Mouse (Mus musculus) myocyte (in vitro differentiated cells): ENCODE measurements around the gene Tas1r3. TPM values are rescaled to one million over a fixed set of nuclear protein-coding genes. Genes with fewer than 3 reads are reported as not detected.

Experiments used
- H3K27me3 ChIP-seq: one replicate; pipeline ENCODE4 v1.6.1; 2011; ENCODE audit not compliant: control insufficient read depth, insufficient read depth, insufficient read length
- H3K36me3 ChIP-seq: one replicate; pipeline ENCODE4 v1.6.1; 2011; ENCODE audit not compliant: control insufficient read depth, insufficient read depth
- H3K4me2 ChIP-seq: one replicate; pipeline ENCODE4 v1.6.1; 2011; ENCODE audit warnings: low read depth, control low read depth
- H3K4me3 ChIP-seq: one replicate; pipeline ENCODE4 v1.5.1; 2011; ENCODE audit warnings: mild to moderate bottlenecking, control low read depth, moderate library complexity
- H3K79me2 ChIP-seq: one replicate; pipeline ENCODE4 v1.6.1; 2011; ENCODE audit not compliant: control insufficient read depth, insufficient read depth
- H3ac ChIP-seq: one replicate; pipeline ENCODE4 v1.6.1; 2011; ENCODE audit not compliant: control insufficient read depth, insufficient read length
- CEBPB ChIP-seq: IDR thresholded peaks from 2 replicates; pipeline ENCODE4 v1.6.1; 2011; ENCODE audit warnings: mild to moderate bottlenecking, moderate library complexity; ENCODE audit not compliant: poor library complexity, insufficient read depth, severe bottlenecking
- MAX ChIP-seq: IDR thresholded peaks from one replicate; pipeline ENCODE4 v1.6.1; 2011; ENCODE audit warnings: low read depth, mild to moderate bottlenecking, control low read depth
- MYOD1 ChIP-seq, 3 experiments: IDR thresholded peaks; one replicate each; pipeline ENCODE4 v1.6.1; 2011; ENCODE audit warnings: control low read depth in 2 of 3, low read depth in 2 of 3, mild to moderate bottlenecking in 2 of 3, moderate library complexity in 1 of 3; ENCODE audit not compliant: insufficient read length in 2 of 3, control insufficient read depth in 1 of 3
- MYOG ChIP-seq, 3 experiments: IDR thresholded peaks; one replicate each; pipeline ENCODE4 v1.6.1; 2011; ENCODE audit warnings: control low read depth in 2 of 3, low read depth in 2 of 3, mild to moderate bottlenecking in 2 of 3; ENCODE audit not compliant: insufficient read length in 2 of 3, control insufficient read depth in 1 of 3, insufficient read depth in 1 of 3
- POLR2A ChIP-seq: IDR thresholded peaks from one replicate; pipeline ENCODE4 v1.6.1; 2011; ENCODE audit warnings: low read depth, mild to moderate bottlenecking, control low read depth, moderate library complexity; ENCODE audit not compliant: insufficient read length
- POLR2AphosphoS2 ChIP-seq: IDR thresholded peaks from one replicate; pipeline ENCODE4 v1.6.1; 2011; ENCODE audit warnings: low read depth, control low read depth; ENCODE audit not compliant: insufficient read length
- REST ChIP-seq: IDR thresholded peaks from one replicate; pipeline ENCODE4 v1.6.1; 2011; ENCODE audit warnings: mild to moderate bottlenecking, control low read depth, moderate library complexity; ENCODE audit not compliant: insufficient read depth, insufficient read length
- SRF ChIP-seq: IDR thresholded peaks from one replicate; pipeline ENCODE4 v1.6.1; 2011; ENCODE audit warnings: low read depth; ENCODE audit not compliant: control insufficient read depth, insufficient read length
- TCF12 ChIP-seq: IDR thresholded peaks from one replicate; pipeline ENCODE4 v1.6.1; 2011; ENCODE audit warnings: mild to moderate bottlenecking, control low read depth; ENCODE audit not compliant: poor library complexity, insufficient read depth, severe bottlenecking
- TCF3 ChIP-seq: IDR thresholded peaks from one replicate; pipeline ENCODE4 v1.6.1; 2011; ENCODE audit warnings: low read depth, control low read depth; ENCODE audit not compliant: insufficient read length
- USF1 ChIP-seq: IDR thresholded peaks from one replicate; pipeline ENCODE4 v1.6.1; 2011; ENCODE audit warnings: low read depth, mild to moderate bottlenecking, control low read depth, moderate library complexity
- polyA plus RNA-seq: library from polyadenylated mRNA; unstranded; fragments of >200 nt; fragmentation: generic; extraction: Trizol; gene quantifications from one replicate; pipeline ENCODE4 v1.2.1, GENCODE M21; 2012; ENCODE audit warnings: missing spikeins

The Tas1r3 gene
- polyA plus RNA-seq, 1 experiment, result 0.17 TPM

- no peak for TF ChIP-seq MYOG (IDR thresholded peaks at IDR 0.05; ENCODE audit: control insufficient read depth in 1 of 3, insufficient read depth in 1 of 3, insufficient read length in 2 of 3, low read depth in 2 of 3)
- TF ChIP-seq POLR2AphosphoS2, result no peak
- no peak for TF ChIP-seq MYOD1 (IDR thresholded peaks at IDR 0.05; ENCODE audit: control insufficient read depth in 1 of 3, insufficient read length in 2 of 3, low read depth in 2 of 3)
- no peak overlapping the region for H3K4me3 ChIP-seq
- H3K79me2 ChIP-seq, result peaks cover 45% of the 10 kb centered on the region
Measured at GRCm38 (mm10) chr4:155851951-155852411, 11.2 kb downstream of the Tas1r3 start.

GRCm38 (mm10) chr4:155851368-155851767 lies 11.8 kb downstream of the Tas1r3 start:
- no peaks in the 10 kb centered on the region for H3K36me3 ChIP-seq
- TF ChIP-seq REST (no peak), MYOG (IDR thresholded peaks at IDR 0.05; ENCODE audit: control insufficient read depth in 1 of 3, insufficient read depth in 1 of 3, insufficient read length in 2 of 3, low read depth in 2 of 3) (no peak), TCF12 (no peak)
- no peaks in the 10 kb centered on the region for H3K27me3 ChIP-seq
- H3K4me3 ChIP-seq, result no peak overlapping the region
- peak overlapping the region; percentile 34 for H3K4me2 ChIP-seq
- H3ac ChIP-seq, result no peak overlapping the region
- H3K79me2 ChIP-seq, result peaks cover 45% of the 10 kb centered on the region

More at GRCm38 (mm10) chr4:155851951-155852411, 11.2 kb downstream of the Tas1r3 start:
- no peaks in the 10 kb centered on the region for H3K36me3 ChIP-seq
- H3K4me2 ChIP-seq, result no peak overlapping the region
- H3K27me3 ChIP-seq, result no peaks in the 10 kb centered on the region
- no peak overlapping the region for H3ac ChIP-seq

GRCm38 (mm10) chr4:155849792-155850451 lies 13.2 kb downstream of the Tas1r3 start:
- peaks cover 45% of the 10 kb centered on the region for H3K79me2 ChIP-seq
- no peak overlapping the region for H3K4me3 ChIP-seq

GRCm38 (mm10) chr4:155849391-155849790 lies 13.8 kb downstream of the Tas1r3 start:
- Histone ChIP-seq H3K4me2 (peak overlapping the region; percentile 100), H3K27me3 (no peaks in the 10 kb centered on the region), H3K79me2 (peaks cover 45% of the 10 kb centered on the region), H3K36me3 (no peaks in the 10 kb centered on the region), H3K4me3 (peak overlapping the region; percentile 80), H3ac (no peak overlapping the region)
- TF ChIP-seq CEBPB (no peak), TCF3 (no peak), SRF (no peak), MYOG (IDR thresholded peaks at IDR 0.05; ENCODE audit: control insufficient read depth in 1 of 3, insufficient read depth in 1 of 3, insufficient read length in 2 of 3, low read depth in 2 of 3) (no peak), TCF12 (no peak), MYOD1 (IDR thresholded peaks at IDR 0.05; ENCODE audit: control insufficient read depth in 1 of 3, insufficient read length in 2 of 3, low read depth in 2 of 3) (no peak), REST (no peak), MAX (no peak), USF1 (no peak), POLR2AphosphoS2 (no peak)

More at GRCm38 (mm10) chr4:155849792-155850451, 13.2 kb downstream of the Tas1r3 start:
- Histone ChIP-seq H3K4me2 (peak overlapping the region; percentile 100), H3K27me3 (no peaks in the 10 kb centered on the region), H3K36me3 (no peaks in the 10 kb centered on the region), H3ac (no peak overlapping the region)
- TF ChIP-seq POLR2A, result no peak
- no peak for TF ChIP-seq MAX
- TF ChIP-seq REST, result no peak
- no peak for TF ChIP-seq POLR2AphosphoS2

DNA sequence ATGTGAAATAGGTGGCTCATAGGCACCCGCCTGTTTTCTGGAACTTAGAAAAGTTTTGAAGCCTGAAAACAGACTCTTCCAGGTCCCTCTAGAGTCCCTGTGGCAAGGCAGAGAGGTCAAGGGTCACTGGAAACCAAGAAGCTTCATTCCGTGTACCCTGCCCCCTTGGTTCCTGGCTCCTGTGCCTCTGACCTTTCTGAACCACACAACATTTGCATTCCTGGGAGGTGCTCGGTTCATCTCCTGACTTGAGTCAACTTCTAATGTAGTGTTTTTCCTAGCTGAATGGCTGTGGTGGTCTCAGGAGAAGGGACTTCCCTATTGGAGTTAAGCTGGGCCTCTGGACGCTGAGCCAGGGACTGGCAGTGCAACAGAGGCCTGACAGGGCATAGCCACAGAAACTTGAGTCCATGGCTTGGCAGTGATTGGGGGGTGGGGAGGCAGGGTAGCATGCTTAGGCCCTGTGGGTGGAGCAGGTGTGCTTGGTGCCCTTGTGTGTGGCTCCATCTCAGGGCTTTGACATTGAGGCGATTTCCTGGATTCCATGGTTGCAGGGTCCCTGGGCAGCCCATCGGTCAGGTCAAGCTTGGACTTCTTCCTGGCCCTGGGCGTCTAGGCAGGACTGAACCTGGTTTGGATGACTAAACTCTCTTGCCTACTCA lies 14.6 kb downstream of the Tas1r3 start:
- TF ChIP-seq MYOG (IDR thresholded peaks at IDR 0.05; ENCODE audit: control insufficient read depth in 1 of 3, insufficient read depth in 1 of 3, insufficient read length in 2 of 3, low read depth in 2 of 3) (peak in 2 of 3 experiments; percentile 34 to 86), MYOD1 (IDR thresholded peaks at IDR 0.05; ENCODE audit: control insufficient read depth in 1 of 3, insufficient read length in 2 of 3, low read depth in 2 of 3) (peak in 2 of 3 experiments; percentile 59 to 93), POLR2AphosphoS2 (no peak)
- Histone ChIP-seq H3K27me3 (no peaks in the 10 kb centered on the region), H3K4me3 (peak overlapping the region; percentile 80)

More for the DNA sequence above, 14.6 kb downstream of the Tas1r3 start:
- peak overlapping the region; percentile 28 for H3ac ChIP-seq
- peak overlapping the region; percentile 100 for H3K4me2 ChIP-seq
- H3K79me2 ChIP-seq, result peaks cover 45% of the 10 kb centered on the region
- H3K36me3 ChIP-seq, result no peaks in the 10 kb centered on the region
